Mouse (Mus musculus): Measurements from ENCODE around the gene Clasp2.

DNA sequence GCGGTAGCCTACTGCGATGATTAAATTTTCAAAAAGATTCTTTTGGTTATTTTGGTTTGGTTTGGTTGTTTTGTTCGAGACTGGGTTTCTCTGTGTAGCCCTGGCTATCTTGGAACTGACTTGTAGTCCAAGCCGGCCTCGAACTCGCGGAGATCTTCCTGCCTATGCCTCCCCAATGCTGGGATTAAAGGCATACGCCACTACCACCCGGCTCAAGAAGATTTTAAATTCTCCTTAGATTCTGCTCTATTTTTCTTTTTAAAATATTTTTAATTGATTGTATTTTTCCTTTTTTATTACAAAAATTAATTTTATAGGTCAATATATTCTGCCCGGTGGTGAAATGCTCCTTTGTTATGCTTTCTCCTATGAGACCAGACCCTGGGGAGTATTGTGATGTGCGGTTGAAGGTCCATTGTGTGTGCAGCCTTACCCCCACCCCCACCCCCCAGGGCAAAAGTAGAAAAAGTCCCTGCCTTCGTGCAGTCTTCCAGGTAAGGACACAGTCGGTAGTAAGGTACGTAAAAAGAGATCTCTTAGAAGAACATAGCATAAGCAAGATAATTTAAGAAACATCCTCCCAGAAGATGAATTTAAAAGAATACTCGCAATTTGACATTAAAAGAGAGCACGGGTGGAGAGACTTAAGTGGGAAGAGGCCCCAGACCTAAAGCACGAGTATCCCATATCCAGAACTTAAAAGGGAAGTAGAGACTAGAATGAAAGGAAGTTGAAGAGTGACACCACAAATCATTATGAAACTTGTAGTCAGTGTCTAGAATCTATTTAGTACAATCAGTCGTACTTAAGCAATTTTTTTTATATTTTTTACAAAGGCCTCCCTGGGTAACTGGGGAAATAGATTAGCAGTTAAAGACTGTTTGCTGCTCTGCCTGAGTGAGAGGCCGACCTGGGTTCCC, 32.7 kb upstream of the Clasp2 start:
- TF ChIP-seq CTCF (conservative IDR thresholded peaks at IDR 0.05; ENCODE audit: low read length) (no peak), NANOG (IDR thresholded peaks at IDR 0.05; ENCODE audit: borderline replicate concordance, low read length) (no peak), POU5F1 (IDR thresholded peaks at IDR 0.05; ENCODE audit: borderline replicate concordance, low read length) (no peak)
